Mouse (Mus musculus) neural tube, embryonic 10.5 days (tissue): ENCODE measurements around the gene Glis3.

ENCODE experiments used
- DNase-seq: peaks from one replicate; pipeline ENCODE4 v3.0.0-alpha.2; 2017; ENCODE audit warnings: low spot score; ENCODE audit errors: extremely low spot score

The Glis3 gene

DNA sequence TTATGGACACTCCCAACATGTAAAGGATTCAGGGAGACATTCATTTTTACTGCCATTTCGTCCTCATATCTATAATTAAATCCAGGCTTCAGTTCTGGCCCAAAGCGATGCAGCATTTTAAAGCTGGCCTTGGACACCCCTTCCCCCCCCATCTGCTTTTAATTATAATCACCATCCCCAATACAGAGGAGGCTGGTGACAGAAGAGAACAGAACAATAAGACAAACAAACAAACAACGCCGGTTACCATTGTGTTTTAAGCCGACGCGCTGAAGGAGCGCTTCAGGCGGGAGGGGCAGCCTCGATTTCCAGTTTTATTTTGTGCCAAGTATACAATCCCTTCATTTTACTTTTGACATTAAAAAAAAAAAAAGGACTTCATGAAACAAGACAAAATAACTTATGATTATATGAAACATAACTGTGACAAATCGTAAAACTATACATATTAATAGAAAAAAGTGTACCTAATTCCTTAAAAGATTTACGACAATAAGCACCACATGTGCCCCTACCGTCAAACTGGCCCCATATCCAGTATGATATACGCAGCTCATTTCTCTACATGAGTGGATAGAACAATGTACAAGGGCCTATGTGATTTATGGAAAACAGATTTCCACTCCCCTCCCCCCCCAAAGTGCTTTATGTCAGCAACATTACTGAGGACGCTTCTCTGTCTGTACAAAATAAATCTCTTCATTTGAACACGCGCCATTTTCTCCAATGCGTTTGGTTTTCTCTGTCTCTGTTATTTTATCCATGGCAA is 420.8 kb downstream of the Glis3 start:
- no peak for DNase-seq

DNA sequence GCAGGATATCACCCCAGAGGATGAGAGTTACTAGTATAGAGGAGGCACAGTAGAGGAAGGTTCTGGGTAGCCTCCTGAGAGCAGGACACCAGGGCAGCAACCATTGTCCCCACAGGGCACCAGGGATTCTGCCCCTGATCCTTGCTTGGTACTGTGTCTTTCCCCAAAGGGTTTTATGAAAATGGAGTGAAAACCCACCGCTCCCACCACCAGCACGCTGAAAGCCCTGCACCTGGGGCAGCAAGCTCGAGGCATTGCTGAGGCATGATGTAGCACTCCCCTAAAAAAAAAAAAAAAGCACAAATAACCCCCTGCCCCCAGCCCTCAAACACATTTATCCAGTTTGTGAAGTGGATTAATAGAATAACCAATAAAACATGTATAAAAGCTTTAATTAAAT is 421.4 kb downstream of the Glis3 start:
- no peak for DNase-seq

DNA sequence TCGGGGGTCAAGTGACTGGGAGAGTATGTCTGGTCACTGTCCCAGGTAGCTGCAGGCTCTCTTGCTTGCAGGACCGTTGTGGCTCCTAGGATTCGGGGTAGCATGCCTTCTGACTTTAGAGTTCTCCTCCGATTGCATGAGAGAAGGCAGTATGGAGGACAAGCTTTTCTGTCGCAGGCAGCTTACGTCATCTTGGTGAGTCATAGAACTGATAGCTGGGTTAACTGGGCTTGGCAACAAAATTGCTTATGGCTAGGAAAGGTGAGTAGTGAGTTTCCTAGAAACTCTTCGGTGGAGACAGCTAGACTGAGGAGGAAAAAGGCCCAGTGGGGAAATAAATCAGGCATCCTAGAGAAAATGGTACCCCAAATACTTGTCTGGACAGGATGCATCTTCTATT is 432.5 kb downstream of the Glis3 start:
- DNase-seq, result no peak

DNA sequence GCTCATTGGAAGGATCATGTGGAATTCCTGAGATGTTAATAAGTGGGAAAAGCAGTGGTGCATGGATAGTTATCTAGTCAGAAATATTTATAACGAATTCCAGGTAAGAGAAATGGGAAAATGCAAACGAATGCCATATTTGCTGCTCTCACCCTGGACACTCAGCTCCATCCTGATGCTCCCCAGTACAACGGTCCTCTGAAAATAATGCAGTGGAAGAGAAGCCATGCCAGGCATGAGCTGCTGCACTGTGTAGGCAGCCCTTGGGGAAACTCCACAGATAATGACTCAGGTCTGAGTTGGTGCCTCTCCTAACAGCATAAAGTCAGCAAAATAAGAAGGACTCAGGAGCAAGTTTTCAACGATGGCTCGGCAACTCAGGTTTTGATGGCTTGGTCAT is 433.7 kb downstream of the Glis3 start:
- DNase-seq, result no peak

DNA sequence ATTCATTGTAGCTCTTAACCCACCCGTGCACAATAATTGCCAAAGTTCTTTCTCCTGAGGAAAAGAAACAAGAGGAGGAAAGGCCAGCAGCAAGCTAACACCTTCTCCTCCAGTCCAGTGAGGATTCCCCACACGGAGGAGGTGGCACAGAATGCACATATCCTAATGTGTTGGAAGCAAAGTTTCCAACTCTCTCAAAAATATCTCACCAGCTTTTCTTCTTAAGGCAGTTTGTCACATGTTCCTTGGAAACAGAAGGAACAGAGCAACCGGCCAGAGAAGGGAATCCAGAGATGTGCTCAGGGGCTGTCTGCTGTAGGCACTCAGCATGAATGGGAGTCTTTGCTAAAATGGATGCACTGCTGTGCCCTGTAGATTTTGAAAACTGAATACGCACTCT is 441.8 kb downstream of the Glis3 start:
- no peak for DNase-seq

DNA sequence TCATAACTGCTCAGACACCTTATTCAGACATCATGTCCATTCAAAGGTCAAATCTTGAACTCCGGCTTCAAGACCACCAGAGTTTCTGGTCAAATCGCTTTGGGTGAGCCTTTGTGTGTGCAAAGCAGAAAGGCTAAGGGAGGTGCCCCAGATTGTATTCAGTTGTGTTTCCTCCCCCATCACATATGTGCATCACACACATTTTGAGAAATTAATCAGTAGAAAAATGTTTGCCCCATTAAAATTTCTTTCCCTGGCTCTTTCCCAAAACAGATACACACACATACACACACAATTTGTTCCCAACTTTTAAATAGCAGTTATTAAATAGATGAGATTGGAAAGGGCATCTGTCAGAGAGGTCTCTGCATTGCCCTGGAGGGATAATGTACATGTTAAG is 442.3 kb downstream of the Glis3 start:
- no peak for DNase-seq

DNA sequence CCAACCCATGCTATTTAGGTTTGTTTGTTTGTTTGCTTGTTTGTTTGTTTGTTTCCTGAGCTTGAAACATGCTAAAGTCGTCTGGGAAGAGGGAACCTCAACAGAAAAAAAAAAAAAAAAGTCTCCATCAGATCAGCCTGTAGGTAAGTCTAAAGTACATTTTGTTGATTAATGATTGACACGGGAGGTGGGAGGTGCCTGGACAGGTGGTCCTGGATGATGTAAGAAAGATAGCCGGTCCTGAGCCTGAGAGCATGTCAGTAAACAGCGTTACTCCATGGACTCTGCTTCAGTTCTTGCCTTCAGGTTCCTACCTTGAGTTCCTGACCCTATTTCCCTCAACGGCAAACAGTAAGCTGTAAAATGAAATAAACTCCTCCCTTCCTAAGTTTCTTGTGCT is 444.3 kb downstream of the Glis3 start:
- no peak for DNase-seq

DNA sequence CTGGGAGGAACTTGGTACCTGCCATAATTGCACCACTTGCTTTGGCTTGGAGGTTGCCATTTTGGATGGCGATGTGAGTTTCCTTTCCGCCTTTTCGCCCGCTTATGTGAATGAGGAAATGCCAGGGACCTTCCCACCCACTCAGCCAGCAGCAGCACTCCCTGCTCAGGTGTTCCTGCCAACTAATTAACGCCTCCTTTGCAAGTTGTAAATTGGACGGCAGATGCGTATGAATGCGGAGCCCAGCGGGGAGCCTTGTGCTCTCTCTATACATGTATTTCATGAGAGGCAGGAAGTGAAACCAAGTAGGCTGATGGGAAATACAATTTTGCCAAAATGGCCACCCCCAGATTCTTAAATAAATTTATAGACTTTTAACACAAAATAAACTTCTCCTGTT is 444.8 kb downstream of the Glis3 start:
- DNase-seq, result no peak

DNA sequence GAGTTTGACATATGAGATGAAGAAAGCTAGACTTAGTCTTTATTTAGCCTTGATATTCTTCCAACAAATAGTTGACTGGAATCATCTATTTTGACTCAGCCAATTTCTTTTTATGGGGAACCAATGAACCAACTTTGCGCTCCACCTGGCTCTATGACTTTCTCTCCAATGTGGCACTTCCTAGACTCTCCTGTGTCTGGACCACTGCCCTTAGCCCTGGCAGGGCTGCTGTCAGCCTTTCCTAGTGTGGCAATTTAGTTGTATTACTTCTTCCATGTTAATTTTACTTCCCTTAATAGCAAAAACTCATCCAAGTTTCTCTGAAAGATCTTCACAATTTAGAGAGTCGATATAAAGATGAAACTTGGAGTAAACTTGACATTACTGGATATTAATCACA is 445.2 kb downstream of the Glis3 start:
- DNase-seq, result no peak

DNA sequence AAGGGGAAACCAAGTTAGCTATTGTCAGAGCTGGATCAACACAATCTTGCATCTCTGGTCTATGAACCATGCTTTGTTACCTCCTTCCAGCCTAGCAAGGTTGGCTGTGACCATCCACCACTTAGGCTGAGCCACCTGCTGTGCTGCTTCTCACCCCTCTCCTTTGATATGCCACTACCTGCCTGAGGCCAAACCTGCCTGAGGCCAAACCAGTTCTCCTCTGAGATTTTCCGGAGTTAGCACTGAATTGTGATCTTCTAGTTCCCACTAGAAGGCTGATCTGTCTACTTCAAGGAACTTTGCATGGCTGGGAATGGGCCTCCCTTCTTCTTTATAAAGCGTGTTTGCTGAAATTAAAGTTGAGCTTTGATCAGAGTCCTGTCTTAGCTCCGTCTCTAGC is 448.4 kb downstream of the Glis3 start:
- no peak for DNase-seq

DNA sequence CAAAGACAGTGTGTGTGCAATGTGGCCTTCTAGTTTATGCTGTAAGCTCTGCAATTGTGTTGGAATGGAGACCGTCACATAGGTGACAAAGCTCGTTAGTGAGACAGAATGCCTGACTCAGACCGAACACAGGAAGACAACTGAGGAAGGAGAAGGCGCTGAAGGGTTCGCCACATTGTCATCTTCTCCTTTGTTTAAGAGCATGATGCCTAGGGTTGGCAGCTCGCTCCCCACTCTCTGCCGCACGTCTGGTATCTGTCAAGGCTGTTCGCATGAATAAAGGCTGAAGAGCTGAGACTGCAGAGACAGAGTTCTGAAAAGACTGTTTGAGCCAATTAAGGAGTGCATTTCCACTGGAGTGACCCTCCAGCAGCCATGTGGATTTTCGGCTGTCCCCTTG is 452.4 kb downstream of the Glis3 start:
- no peak for DNase-seq

DNA sequence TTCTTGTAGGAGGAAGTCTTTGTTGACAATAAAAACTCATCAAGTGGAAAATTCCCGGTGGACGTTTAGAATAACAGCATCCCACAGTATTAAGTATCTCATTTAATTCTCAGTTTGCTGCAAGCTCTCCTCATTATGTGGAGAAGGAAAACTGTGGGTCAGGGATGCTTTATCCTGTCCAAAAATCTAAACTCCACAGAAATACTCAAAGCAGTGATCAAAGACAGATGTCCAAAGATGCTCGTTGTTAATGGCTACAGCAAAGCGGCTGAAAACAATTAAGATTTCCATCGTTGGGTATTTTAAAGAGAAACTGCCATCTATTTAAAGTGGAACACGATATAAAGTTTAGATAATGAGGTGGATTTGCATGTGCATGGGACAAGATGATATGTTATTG is 454.2 kb downstream of the Glis3 start:
- no peak for DNase-seq

DNA sequence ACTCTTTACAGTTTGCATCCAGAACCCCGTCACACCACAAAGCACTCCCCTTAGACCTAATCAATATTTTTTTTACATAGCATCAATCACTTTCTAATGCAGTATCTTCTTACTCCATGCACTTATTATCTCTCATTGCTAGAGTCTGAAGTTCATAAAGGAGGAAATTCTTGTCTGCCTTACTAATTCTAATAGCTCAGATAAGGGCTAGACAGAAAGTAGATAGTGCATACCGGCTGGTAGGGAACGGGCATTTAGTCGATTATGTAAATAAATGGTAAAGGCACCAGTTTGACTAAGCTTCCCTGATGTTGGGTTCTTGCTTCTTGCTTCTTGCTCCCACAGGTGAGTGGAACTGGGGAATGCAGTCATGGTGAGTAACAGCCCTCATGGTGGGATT is 468.2 kb downstream of the Glis3 start:
- DNase-seq, result no peak
